Mouse (Mus musculus): ENCODE measurements around the gene Dapk1.

Gene Dapk1

DNA sequence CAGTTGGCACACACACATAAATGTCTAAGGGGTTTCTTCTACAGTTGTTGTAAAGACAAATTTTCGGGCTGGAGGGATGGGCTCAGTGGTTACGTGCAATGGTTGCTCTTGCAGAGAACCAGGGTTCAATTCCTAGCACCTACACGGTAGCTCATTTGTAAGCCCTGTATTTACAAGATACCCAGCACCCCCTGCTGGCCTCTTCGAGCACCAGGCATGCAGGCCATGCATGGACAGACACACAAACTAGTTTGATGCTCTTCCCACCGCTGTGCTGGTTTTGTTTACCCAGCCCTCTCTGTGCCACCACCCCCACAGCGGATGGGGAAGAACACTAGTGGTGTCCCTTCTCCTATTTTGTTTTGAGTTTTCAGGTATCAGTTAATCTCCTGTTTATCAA, 138.5 kb downstream of the Dapk1 start:
- no peak for DNase-seq (ENCODE audit: low spot score)

DNA sequence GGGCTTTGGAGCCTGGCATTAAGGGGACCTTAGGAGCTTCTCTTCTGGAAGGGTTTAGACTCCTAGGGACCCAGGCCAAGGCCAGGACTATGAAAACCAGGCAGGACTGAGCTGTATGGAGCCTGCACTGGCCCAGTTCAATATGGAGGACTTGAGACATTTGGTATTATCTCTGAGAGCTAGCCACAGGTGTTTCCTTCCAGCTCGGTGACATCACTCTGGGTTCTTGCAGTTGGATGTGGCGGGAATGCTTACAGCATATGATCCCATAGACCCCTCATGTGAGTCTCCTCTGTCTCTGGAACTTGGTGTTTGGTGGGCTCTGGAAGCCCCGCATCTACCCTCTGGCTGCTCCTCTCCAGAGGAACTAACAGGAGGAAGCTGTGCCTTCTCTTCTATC, 140.9 kb downstream of the Dapk1 start:
- DNase-seq (ENCODE audit: low spot score), result no peak

DNA sequence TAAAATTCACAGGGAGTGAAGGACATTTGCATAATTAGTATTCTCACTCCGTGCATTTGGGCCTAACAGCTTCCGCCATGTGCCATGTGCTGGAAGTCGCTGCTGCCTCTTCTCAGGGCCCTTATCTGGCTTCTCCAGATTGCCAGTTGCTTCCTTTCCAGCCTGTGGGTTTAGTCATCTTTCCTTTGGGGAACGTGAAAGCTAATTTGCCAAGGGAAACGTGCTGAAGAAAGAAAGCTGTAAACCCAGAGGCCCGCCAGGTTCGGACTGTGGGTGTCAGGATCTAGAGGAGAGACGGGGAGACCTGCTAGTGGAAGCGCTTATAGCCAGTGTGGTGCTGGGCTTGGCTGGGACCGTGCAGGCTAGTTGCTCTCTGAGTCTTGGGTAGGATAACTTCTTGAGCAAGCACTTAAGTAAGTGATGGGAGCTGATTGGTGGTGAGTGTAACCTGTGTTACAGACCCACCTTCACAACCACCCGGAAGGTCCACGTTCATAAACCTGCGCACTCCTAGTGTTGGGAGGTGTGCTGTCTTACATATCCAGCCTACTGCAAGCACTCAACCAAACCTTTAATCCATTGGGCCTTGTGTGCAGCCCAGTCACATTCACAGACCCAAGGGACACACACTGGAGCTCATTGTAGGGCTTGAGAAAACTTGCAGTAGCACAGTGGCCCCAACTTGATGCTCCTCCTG, 141.8 kb downstream of the Dapk1 start:
- DNase-seq (ENCODE audit: low spot score), result no peak

DNA sequence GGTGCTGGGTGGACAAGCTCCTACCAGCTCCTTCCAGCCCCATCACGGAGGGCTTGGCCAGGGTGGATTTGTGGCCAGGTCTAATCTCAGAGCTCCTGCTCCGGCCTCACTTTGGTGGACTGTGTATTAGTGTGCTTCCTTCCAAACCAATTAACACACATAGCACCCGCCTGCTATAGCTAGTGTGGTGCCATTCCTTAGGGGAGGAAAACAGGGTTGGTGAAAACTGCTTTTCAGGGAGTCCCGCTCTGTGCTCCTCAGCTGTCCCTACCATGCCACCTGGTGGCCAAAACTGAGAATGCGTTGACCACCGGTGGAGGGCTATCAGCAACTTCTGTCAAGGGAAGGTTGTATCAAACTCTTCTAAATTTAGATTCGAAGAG, 142.3 kb downstream of the Dapk1 start:
- peak; percentile 82 for DNase-seq (ENCODE audit: low spot score)

DNA sequence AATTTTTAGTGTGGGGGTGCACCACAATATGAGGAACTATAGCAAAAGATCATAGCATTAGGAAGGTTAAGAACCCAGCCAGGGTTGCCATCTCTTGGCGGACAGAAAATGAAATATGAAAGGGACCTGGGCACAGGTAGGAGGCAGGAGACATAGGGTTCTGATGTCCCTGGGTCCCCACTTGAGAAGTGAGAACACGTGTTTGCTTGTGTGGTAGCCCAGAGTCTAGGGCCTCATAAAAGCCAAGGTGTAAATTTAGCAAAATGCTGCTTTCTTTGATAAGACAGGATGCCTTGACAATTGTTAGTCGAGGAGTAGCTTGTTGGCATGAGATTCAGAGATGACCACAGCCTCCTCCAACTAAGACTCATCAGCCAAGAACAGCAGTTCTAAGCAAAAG, 143.0 kb downstream of the Dapk1 start:
- no peak for DNase-seq (ENCODE audit: low spot score)

DNA sequence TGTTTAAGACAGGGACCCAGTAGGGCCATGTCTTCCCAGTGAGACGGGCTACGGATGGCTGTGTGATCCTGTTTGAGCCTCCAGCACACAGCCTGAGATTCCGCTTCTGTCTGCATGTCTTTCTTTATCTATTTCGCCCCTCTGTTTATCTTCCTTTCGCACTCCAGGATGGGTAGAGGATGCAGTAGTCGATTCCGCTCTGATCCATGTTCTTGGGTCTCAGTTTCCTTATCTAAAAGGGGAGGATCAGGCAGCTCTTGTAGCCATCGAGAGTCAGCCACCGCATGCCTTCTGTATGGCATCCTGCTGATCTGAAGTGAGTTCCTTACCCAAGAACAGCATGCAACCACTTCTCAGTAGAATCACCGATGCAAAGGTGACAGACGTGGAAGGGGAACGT, 143.6 kb downstream of the Dapk1 start:
- DNase-seq (ENCODE audit: low spot score), result no peak

DNA sequence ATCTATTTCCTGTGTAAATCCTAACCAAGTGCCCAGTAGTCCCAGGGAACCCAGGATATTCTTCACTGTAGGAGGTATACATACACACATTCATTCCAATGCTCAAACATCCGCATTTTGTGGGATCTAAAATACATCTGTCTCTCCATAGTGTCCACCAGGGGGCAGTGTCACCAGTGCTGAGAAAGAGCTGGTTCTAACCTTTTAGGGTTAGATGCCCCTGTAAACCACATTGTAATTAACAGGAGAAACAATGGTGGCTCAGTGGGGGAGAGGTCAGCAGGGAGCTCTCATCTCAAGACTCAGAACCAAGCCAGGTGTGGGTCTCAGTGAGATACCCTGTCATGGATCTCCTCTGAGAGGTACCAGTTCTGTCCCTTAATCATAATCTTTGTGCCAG, 144.5 kb downstream of the Dapk1 start:
- DNase-seq (ENCODE audit: low spot score), result no peak

DNA sequence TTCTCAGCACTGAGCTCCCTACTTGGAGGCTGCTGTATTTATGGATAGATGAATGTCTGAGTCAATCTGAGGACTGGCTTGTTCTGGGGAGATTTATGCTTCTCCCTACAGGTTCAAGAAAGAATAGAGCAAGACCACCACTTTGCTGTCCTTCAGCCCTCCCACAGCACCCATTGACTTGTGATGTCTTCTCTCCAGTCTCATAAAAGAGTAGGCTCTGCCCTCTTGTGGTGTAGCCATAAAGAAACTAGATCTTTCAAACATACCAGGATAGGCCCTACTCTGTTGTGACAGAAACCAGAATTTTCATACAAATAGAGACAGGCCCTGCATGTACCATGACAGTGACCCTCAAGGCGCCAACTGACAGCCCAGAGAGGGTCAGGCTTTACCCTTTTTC, 145.5 kb downstream of the Dapk1 start:
- no peak for DNase-seq (ENCODE audit: low spot score)

DNA sequence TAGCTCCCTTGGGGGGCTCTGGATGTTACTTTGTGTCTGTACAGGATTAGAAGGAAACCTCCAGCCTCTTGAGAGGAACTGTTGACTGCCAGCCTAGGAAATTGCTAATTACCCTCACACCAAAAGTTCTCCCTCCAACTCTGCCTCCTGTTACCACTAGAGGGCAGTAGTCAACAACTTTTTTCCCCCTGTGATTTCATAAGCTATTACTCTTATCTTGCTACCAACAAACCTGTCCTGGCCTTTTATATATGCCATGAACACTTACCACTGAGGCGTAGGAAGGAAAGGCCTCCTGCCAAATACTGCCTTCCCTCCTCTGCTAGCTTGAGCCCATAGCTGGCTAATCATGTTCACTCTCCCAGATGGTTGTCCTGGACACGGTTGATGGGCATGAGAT, 146.8 kb downstream of the Dapk1 start:
- DNase-seq (ENCODE audit: low spot score), result no peak

DNA sequence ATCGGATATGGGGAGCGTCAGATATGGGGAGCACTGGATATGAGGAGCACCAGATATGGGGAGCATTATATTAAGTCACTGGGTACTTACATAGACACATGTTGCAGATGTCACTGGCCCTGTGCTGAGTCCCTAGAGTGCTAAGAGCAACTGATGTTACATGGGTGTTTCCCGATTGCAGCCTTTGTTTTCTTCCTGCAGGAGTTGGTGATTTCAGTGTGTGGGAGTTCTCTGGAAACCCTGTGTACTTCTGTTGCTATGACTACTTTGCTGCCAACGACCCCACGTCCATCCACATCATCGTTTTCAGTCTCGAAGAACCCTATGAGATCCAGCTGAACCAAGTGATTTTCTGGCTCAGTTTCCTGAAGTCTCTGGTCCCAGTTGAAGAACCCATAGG, 149.2 kb downstream of the Dapk1 start:
- DNase-seq (ENCODE audit: low spot score), result no peak

DNA sequence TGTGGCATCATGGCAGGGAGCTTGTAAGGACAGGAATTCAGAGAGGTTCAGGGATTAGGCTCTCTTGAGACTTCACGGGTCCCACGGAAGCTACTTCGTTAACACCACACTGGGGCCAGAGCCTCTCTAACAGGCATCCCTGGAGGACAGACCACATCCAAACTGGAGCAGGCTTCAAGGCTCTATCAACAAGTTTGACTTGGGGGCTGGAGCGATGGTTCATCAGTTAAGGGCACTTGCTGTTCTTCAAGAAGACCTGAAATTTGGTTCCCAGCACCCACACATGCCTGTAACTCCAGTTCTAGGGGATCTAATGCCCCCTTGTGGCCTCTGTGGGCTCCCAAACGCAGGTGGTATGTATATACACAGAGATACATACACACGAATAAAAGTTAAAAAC, 151.5 kb downstream of the Dapk1 start:
- no peak for DNase-seq (ENCODE audit: low spot score)

DNA sequence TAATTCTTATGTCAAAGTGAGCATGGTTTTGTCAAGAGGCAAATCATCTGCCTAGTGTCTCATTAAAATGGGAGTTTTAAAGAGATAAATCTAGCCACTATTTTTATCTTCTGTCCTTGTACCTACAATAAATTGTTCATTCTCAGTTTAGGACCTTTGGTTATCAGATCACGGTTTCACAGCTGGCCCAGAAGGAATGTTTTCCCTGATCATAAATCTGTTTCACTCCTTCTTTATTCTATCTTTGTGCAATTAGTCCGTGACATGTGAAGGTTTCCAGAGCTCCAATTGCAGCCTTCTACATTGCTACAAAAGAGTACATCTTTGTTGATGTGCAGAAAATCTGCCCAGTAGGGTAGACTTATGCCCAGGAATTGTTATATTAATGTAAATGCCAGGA, 153.5 kb downstream of the Dapk1 start:
- DNase-seq (ENCODE audit: low spot score), result no peak

DNA sequence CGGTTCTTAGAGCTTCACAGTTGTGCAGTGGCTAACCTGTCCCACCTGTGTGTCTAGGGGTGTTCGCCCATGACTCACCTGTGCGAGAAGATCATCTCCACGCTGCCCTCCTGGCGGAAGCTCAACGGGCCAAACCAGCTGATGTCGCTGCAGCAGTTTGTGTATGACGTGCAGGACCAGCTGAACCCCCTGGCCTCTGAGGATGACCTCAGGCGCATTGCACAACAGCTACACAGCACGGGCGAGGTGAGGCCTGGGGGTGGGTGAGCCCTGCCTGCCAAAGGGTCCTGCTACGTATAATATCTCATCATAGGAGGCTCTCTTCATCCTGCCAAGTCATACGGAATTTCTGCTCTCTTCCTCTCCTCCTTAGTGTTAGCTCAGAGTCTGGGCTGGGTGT, 155.5 kb downstream of the Dapk1 start:
- no peak for DNase-seq (ENCODE audit: low spot score)

DNA sequence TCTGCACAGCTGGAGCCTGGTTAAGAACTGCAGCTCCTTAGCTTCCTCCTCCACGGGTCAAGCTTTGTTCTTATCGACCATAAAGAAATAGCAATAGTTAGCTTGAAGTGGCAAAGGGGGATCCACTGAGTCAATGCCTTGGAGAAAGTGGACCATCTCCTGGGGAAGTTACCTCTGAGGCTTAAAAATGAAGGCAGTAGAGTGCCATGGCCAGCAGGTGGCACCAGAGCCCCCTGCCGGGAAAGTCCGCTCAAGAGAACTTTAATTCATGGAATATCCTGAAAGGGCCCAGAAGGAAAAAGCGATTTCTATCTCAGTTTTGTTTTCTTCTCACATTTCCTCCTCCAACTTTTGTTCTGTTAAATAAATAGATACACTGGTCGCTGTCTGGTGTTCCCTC, 157.4 kb downstream of the Dapk1 start:
- no peak for DNase-seq (ENCODE audit: low spot score)

DNA sequence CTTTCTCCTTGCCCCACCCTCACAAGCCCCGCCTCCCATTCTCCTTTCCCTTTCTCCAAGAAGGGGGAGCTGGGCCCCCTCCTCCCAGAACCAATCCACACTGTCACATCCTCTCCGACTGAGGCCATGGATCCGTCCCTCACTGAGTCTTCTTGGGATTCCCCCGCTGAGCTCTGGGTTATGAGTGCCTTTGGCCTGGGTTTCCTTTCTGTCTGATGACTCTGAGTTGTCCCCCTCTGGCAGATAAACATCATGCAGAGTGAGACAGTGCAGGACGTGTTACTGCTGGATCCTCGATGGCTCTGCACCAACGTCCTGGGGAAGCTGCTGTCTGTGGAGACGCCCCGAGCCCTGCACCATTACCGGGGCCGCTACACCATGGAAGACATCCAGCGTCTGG, 158.6 kb downstream of the Dapk1 start:
- DNase-seq (ENCODE audit: low spot score), result no peak

DNA sequence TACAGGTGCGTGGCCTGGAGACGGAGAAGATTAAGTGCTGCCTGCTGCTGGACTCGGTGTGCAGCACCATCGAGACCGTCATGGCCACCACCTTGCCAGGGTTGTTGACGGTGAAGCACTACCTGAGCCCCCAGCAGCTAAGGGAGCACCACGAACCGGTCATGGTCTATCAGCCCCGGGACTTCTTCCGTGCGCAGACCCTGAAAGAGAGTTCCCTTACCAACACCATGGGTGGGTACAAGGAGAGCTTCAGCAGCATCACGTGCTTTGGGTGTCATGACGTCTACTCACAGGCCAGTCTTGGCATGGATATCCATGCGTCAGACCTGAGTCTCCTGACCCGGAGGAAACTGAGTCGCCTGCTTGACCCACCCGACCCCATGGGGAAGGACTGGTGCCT, 159.4 kb downstream of the Dapk1 start:
- no peak for DNase-seq (ENCODE audit: low spot score)

DNA sequence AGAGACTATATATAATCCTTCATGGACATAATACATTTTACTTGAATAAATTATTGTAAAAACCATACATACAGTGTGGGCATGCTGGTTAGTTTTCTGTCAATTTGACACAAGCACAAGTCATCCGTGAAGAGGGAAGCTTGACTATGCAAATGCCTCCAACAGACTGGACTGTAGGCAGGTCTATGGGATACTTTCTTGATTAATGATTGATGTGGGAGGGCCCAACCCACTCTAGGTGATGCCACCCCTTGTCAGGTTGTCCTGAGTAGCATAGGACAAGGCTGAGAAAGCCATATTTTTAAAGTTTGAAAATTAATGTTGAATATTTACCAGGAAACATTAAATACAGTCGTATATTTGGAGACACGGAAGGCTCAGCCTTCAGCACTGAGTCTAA, 178.8 kb downstream of the Dapk1 start:
- DNase-seq (ENCODE audit: low spot score), result no peak

DNA sequence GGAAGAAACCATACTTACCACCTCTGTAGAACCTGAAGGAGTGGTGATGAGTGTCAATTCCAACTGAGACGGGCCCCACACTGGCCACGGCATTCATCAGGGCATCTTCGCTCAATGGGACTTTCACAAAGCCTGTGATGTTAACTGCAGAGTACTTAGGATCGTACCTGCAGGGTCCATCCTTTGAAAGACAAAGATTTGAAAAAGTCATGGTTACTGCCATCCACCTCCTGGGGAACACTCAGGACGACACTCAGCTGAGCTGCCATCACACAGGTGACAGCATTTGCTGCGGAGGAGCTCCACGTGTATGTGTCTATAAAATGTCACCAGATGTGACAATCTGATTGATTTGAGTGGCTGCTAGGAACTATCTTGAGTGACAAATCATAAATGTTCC, 181.6 kb downstream of the Dapk1 start:
- no peak for DNase-seq (ENCODE audit: low spot score)

DNA sequence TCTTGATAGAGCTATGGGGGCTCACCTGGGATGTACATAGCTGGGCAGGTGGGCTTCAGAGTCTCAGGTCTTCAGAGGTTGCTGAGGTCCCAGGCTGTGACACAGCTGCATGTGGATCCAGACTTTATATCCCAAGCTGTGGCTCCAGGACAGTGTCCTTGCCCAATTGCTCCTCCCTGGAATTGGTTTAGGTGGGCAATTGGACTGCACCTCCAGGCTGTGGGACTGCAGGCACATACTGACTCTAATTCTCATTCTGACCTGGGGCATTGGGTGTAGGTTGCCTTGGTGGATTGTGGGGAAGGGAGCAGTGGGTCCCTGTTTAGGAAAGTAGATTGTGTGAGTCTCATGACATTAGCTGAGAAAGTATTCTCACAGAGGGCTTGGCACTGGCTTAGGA, 184.5 kb downstream of the Dapk1 start, which contains the start of gene BC051665:
Gene BC051665, minus strand, starts transcription at position 101 of the 400 bp plus-strand sequence.
- no peak for DNase-seq (ENCODE audit: low spot score)

DNA sequence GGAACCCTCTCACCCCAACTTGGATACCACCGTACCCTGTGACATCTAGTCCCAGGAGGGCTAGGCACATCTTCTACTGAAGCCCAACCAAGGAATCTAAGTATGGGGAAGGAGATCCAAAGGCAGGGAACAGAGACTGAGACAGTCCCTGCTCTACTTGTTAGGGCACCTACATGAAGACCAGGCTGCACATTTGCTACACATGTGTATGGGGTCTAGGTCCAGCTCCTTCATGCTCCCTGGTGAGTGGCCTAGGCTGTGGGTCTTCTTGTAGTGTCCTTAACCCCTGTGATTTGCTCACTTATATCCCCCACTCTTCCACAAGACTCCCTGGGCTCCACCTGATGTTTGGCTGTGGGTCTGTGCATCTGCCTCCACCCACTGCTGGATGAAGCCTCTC, 187.7 kb downstream of the Dapk1 start:
- DNase-seq (ENCODE audit: low spot score), result no peak

DNA sequence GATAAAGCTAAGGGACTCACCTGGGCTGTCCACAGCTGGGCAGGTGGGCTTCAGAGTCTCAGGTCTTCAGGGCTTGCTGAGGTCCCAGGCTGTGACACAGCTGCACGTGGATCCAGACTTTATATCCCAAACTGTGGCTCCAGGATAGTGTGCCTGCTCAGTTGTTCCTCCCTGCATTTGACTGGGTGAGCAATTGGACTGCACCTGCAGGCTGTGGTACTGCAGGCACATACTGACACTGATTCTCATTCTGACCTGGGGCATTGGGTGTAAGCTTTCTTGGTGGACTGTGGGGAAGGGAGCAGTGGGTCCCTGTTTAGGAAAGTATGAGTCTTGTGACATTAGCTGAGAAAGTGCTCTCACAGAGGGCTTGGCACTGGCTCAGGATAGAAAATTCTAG, 201.0 kb downstream of the Dapk1 start, which contains the start of gene Ctsll3:
Gene Ctsll3, minus strand, starts transcription at position 101 of the 400 bp plus-strand sequence.
- no peak for DNase-seq (ENCODE audit: low spot score)

DNA sequence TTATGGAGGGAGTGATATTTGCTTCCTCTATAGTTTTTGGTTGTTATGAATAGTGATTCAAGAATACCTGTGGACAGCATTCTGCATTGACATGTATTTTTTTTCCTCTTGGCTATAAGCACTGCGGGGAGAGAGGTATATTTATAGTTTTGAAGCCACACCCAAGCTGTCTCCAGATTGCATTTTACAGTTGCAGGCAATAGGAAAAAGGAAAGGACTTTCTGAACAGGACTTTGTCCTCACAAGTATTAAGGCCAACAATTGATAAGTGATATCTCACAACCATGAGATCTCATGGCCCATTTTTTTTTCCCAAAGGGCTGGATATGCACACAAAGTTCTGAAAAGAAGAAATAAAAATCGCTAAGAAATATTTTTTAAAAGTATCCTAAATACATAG, 207.9 kb downstream of the Dapk1 start:
- no peak for DNase-seq (ENCODE audit: low spot score)

DNA sequence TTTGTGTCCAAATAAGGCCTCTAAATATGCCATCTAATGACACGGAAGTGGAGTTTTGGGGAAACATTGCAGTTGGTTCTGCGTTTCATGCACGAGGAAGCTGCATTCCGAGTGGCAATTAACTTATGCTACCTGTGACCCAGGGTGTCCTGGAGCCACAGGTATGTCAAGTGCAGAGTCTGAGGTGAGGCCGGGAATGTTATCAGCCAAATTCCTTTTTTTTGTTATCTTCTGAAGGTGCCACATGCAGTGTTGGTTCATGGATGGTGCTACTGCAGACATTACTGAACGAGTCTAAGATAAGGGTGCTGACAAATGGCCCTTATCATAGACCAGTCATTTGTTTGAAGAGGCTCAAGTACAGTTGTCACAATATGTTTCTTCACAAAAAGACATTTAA, 211.0 kb downstream of the Dapk1 start:
- DNase-seq (ENCODE audit: low spot score), result no peak

Data from ovary, postnatal 10 days (tissue).